Mouse (Mus musculus) neural tube, embryonic 11.5 days (tissue): ENCODE measurements around the gene 1110059G10Rik. TPM values are rescaled to one million over a fixed set of nuclear protein-coding genes. Genes with fewer than 3 reads are reported as not detected.

ENCODE experiments used
- polyA plus RNA-seq: library from polyadenylated mRNA; unstranded; fragments of >200 nt; fragmentation: Nextera tagmentation; extraction: Ambion mirVana; gene quantifications from 2 replicates; pipeline ENCODE4 v1.2.1, GENCODE M21; 2014

Gene 1110059G10Rik
- polyA plus RNA-seq, 1 experiment from 2014 or later: 30.8 TPM

Other genes with a start within 250 kb of the 1110059G10Rik start
- gene Topaz1, start 203.7 kb downstream of the 1110059G10Rik start, polyA plus RNA-seq: not detected in 2 replicates
- 6.1 and 7.0 TPM in 2 replicates for gene Tcaim, start 145.5 kb downstream of the 1110059G10Rik start, polyA plus RNA-seq
- gene Gm35549, start 107.0 kb downstream of the 1110059G10Rik start, polyA plus RNA-seq: 0.40 TPM in 1 of 2 replicates, not detected in the other
- gene Zfp445, start 85.0 kb downstream of the 1110059G10Rik start, polyA plus RNA-seq: 80.2 and 88.1 TPM in 2 replicates
- gene Zkscan7, start 65.3 kb downstream of the 1110059G10Rik start, polyA plus RNA-seq: 3.0 and 3.3 TPM in 2 replicates
- gene Zfp105, start 27.9 kb downstream of the 1110059G10Rik start, polyA plus RNA-seq: 35.3 and 36.7 TPM in 2 replicates
- 50.3 and 53.9 TPM in 2 replicates for gene Kif15, start within 50 bp of the 1110059G10Rik start, polyA plus RNA-seq
- gene Tmem42, start 70.3 kb upstream of the 1110059G10Rik start, polyA plus RNA-seq: 16.9 and 19.8 TPM in 2 replicates
- 0.49 and 0.57 TPM in 2 replicates for gene Tgm4, start 83.7 kb upstream of the 1110059G10Rik start, polyA plus RNA-seq
- 60.5 and 66.4 TPM in 2 replicates for gene Zdhhc3, start 162.2 kb upstream of the 1110059G10Rik start, polyA plus RNA-seq
- 101 and 110 TPM in 2 replicates for gene Exosc7, start 162.2 kb upstream of the 1110059G10Rik start, polyA plus RNA-seq
- gene Clec3b, start 199.9 kb upstream of the 1110059G10Rik start, polyA plus RNA-seq: not detected in 2 replicates